Mouse (Mus musculus) left cerebral cortex, adult 2 months (tissue): ENCODE data around the gene Trabd. TPM values are rescaled to one million over a fixed set of nuclear protein-coding genes. Genes with fewer than 3 reads are reported as not detected.

Experiments
- DNase-seq, 2 experiments: peaks; one replicate each; pipeline ENCODE4 v3.0.0; 2021 to 2022; ENCODE audit warnings: low spot score in 2 of 2, mixed read lengths in 1 of 2; ENCODE audit errors: extremely low spot score in 1 of 2
- H3K27ac ChIP-seq: fragments of 200-600 bp; 2 replicates; pipeline ENCODE4 v1.8.1; 2022
- H3K4me3 ChIP-seq: fragments of 200-600 bp; 2 replicates; pipeline ENCODE4 v1.8.1; 2022
- CTCF ChIP-seq: fragments of 200-600 bp; IDR thresholded peaks from 2 replicates; pipeline ENCODE4 v1.8.1; 2022; ENCODE audit warnings: antibody characterized with exemption, mild to moderate bottlenecking, moderate library complexity
- intact Hi-C: fragments of 180-260 bp; cut with DNase I; formaldehyde crosslinking; loops from one replicate; pipeline ENCODE4 v1.15.1; 2025
- total RNA-seq, 2 experiments: library from RNA; stranded (reverse); gene quantifications; 2 replicates each; pipeline ENCODE4 v1.2.3; 2021

Trabd gene
- total RNA-seq, 2 experiments from 2014 or later = 17.5 to 20.5 TPM

- Histone ChIP-seq H3K4me3 (no peak overlapping the region), H3K27ac (no peak overlapping the region)
- TF ChIP-seq CTCF = no peak
- DNase-seq = no peak
- intact Hi-C loops = no loop called here
Observed at GRCm38 (mm10) chr15:89084826-89085225, 9.9 kb downstream of the Trabd start.

GRCm38 (mm10) chr15:89088607-89089247, 13.8 kb downstream of the Trabd start, which contains the start of gene Selenoo:
Selenoo (plus strand) TSS chr15:89089084.
- no peak for TF ChIP-seq CTCF
- intact Hi-C loops = no loop called here
- Histone ChIP-seq H3K27ac (peak within 1 kb of the TSS; percentile 91), H3K4me3 (peak within 1 kb of the TSS; percentile 71)
- DNase-seq = peak; percentile 89 to 90

GRCm38 (mm10) chr15:89089248-89090051, 14.5 kb downstream of the Trabd start:
- intact Hi-C loops = no loop called here
- TF ChIP-seq CTCF = no peak
- Histone ChIP-seq H3K27ac (peak overlapping the region; percentile 91), H3K4me3 (peak overlapping the region; percentile 71)
- DNase-seq = peak in 1 of 2 experiments; percentile 43

- DNase-seq = no peak
- H3K4me3 ChIP-seq = no peak overlapping the region
- no peak overlapping the region for H3K27ac ChIP-seq
- intact Hi-C loops = no loop called here
- TF ChIP-seq CTCF = no peak
Observed at GRCm38 (mm10) chr15:89090662-89091061, 15.7 kb downstream of the Trabd start.

GRCm38 (mm10) chr15:89092181-89092580, 17.3 kb downstream of the Trabd start:
- H3K4me3 ChIP-seq = no peak overlapping the region
- no peak for DNase-seq
- H3K27ac ChIP-seq = no peak overlapping the region; the same call in 1 of the 2 replicates
- no peak for TF ChIP-seq CTCF
- intact Hi-C loops = no loop called here

- no peak for TF ChIP-seq CTCF
- no peak overlapping the region for H3K27ac ChIP-seq
- no peak for DNase-seq
Observed at GRCm38 (mm10) chr15:89097450-89097849, 22.5 kb downstream of the Trabd start.

GRCm38 (mm10) chr15:89098616-89099015, 23.7 kb downstream of the Trabd start:
- DNase-seq = no peak
- Histone ChIP-seq H3K4me3 (no peak overlapping the region), H3K27ac (no peak overlapping the region)
- TF ChIP-seq CTCF = no peak
- intact Hi-C loops = no loop called here

More at GRCm38 (mm10) chr15:89097450-89097849, 22.5 kb downstream of the Trabd start:
- H3K4me3 ChIP-seq = no peak overlapping the region
- intact Hi-C loops = no loop called here

GRCm38 (mm10) chr15:89100823-89101222, 25.9 kb downstream of the Trabd start:
- TF ChIP-seq CTCF = no peak
- intact Hi-C loops = no loop called here
- no peak for DNase-seq
- Histone ChIP-seq H3K4me3 (no peak overlapping the region), H3K27ac (no peak overlapping the region)

- no peak for DNase-seq
- Histone ChIP-seq H3K27ac (no peak overlapping the region), H3K4me3 (no peak overlapping the region)
- intact Hi-C loops = no loop called here
- TF ChIP-seq CTCF = no peak
Observed at GRCm38 (mm10) chr15:89102646-89103045, 27.7 kb downstream of the Trabd start.

GRCm38 (mm10) chr15:89103921-89104320, 29.0 kb downstream of the Trabd start:
- intact Hi-C loops = no loop called here
- Histone ChIP-seq H3K27ac (peak overlapping the region; percentile 71), H3K4me3 (no peak overlapping the region)
- no peak; the same call in 1 of the 2 replicates for TF ChIP-seq CTCF
- DNase-seq = no peak

- intact Hi-C loops = no loop called here
- TF ChIP-seq CTCF = no peak
- Histone ChIP-seq H3K4me3 (no peak overlapping the region), H3K27ac (peak overlapping the region; percentile 71)
- DNase-seq = peak in 1 of 2 experiments; percentile 59
Observed at GRCm38 (mm10) chr15:89104425-89104824, 29.5 kb downstream of the Trabd start.

- Histone ChIP-seq H3K27ac (peak overlapping the region; percentile 50; the same call in 1 of the 2 replicates), H3K4me3 (no peak overlapping the region)
- intact Hi-C loops = loop anchor here (5.0 kb wide), 1 partner anchor 174 kb away; no protein-coding TSS in a partner anchor
- peak; percentile 16; the same call in 1 of the 2 replicates for TF ChIP-seq CTCF
- peak in 1 of 2 experiments; percentile 57 for DNase-seq
Observed at GRCm38 (mm10) chr15:89106073-89106472, 31.1 kb downstream of the Trabd start.
